Mouse (Mus musculus): ENCODE data around the gene Rgl2. TPM values are rescaled to one million over a fixed set of nuclear protein-coding genes. Genes with fewer than 3 reads are reported as not detected.
"Not testable (repeated sequence)": the region's sequence is repeated elsewhere in the genome, so short reads cannot be mapped to it uniquely, and the experiment has no call there.

The Rgl2 gene
- polyA plus RNA-seq, 1 experiment from 2014 or later, result 25.9 TPM

DNA sequence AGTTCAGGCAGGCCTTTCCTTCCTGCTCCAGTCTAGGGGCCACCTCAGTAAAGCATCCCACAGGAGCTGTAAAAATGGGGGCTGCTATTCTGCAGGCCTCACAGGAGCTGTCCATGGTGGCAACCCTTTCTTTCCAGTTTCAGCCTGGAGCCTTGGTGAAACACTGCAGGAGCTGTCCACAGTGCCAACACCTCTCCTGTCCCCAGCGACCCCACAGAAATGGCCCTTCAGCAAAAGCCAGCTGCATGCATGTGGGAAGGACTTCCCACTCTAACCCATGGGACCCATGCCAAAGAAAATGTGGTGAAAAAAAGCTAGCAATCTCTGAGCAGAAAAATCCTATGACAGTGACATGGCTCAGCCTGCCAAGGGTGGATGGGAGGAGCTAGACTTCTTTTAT lies 43.3 kb downstream of the Rgl2 start:
- peaks cover 1% of the 10 kb centered on the region for H3K27me3 ChIP-seq (replicated peaks; ENCODE audit: control insufficient read depth, insufficient read depth, low read length)
- no peak overlapping the region for H3K4me3 ChIP-seq (ENCODE audit: low read length)
- no peaks in the 10 kb centered on the region for H3K9me3 ChIP-seq (ENCODE audit: control insufficient read depth, low read length)
- ATAC-seq, result no peak
- H3K9ac ChIP-seq (ENCODE audit: low read depth, low read length), result no peak overlapping the region
- no peak overlapping the region for H3K27ac ChIP-seq (ENCODE audit: low read length)
- no peaks in the 10 kb centered on the region for H3K36me3 ChIP-seq (ENCODE audit: control insufficient read depth, insufficient read depth, low read length)
- no peaks in the 10 kb centered on the region for H3K4me1 ChIP-seq (ENCODE audit: control insufficient read depth, insufficient read depth, low read length)
- H3K4me2 ChIP-seq (ENCODE audit: low read depth, low read length), result no peak overlapping the region
- 0% methylated on average over 1 of the region's 1 CpGs for WGBS

GRCm38 (mm10) chr17:33973572-33973971 lies 44.2 kb downstream of the Rgl2 start:
- no peak overlapping the region for H3K4me2 ChIP-seq (ENCODE audit: low read depth, low read length)
- H3K9me3 ChIP-seq (ENCODE audit: control insufficient read depth, low read length), result no peaks in the 10 kb centered on the region
- no peak overlapping the region for H3K9ac ChIP-seq (ENCODE audit: low read depth, low read length)
- no peak overlapping the region for H3K27ac ChIP-seq (ENCODE audit: low read length)
- WGBS, result 61% methylated on average over 3 of the region's 3 CpGs
- H3K27me3 ChIP-seq (replicated peaks; ENCODE audit: control insufficient read depth, insufficient read depth, low read length), result peaks cover 10% of the 10 kb centered on the region
- H3K36me3 ChIP-seq (ENCODE audit: control insufficient read depth, insufficient read depth, low read length), result no peaks in the 10 kb centered on the region
- H3K4me3 ChIP-seq (ENCODE audit: low read length), result no peak overlapping the region
- no peak for ATAC-seq
- peaks cover 6% of the 10 kb centered on the region for H3K4me1 ChIP-seq (ENCODE audit: control insufficient read depth, insufficient read depth, low read length)

GRCm38 (mm10) chr17:33977861-33978557 lies 48.7 kb downstream of the Rgl2 start:
- WGBS, result 2% methylated on average over 57 of the region's 57 CpGs
- peak; percentile 11; the same call in 1 of the 2 replicates for ATAC-seq
- H3K4me3 ChIP-seq (ENCODE audit: low read length), result peak overlapping the region; percentile 56
- peak overlapping the region; percentile 63 for H3K27ac ChIP-seq (ENCODE audit: low read length)
- peaks cover 12% of the 10 kb centered on the region for H3K27me3 ChIP-seq (replicated peaks; ENCODE audit: control insufficient read depth, insufficient read depth, low read length)
- peak overlapping the region; percentile 74 for H3K4me2 ChIP-seq (ENCODE audit: low read depth, low read length)
- H3K36me3 ChIP-seq (ENCODE audit: control insufficient read depth, insufficient read depth, low read length), result no peaks in the 10 kb centered on the region
- H3K9me3 ChIP-seq (ENCODE audit: control insufficient read depth, low read length), result no peaks in the 10 kb centered on the region
- peaks cover 13% of the 10 kb centered on the region for H3K4me1 ChIP-seq (ENCODE audit: control insufficient read depth, insufficient read depth, low read length)
- H3K9ac ChIP-seq (ENCODE audit: low read depth, low read length), result peak overlapping the region; percentile 69

GRCm38 (mm10) chr17:33978631-33979031 lies 49.3 kb downstream of the Rgl2 start:
- no peaks in the 10 kb centered on the region for H3K9me3 ChIP-seq (ENCODE audit: control insufficient read depth, low read length)
- H3K4me3 ChIP-seq (ENCODE audit: low read length), result peak overlapping the region; percentile 56
- peak; percentile 94 for ATAC-seq
- H3K27ac ChIP-seq (ENCODE audit: low read length), result peak overlapping the region; percentile 73
- H3K27me3 ChIP-seq (replicated peaks; ENCODE audit: control insufficient read depth, insufficient read depth, low read length), result peaks cover 12% of the 10 kb centered on the region
- H3K4me2 ChIP-seq (ENCODE audit: low read depth, low read length), result peak overlapping the region; percentile 74
- H3K36me3 ChIP-seq (ENCODE audit: control insufficient read depth, insufficient read depth, low read length), result no peaks in the 10 kb centered on the region
- 0% methylated on average over 17 of the region's 17 CpGs for WGBS
- H3K9ac ChIP-seq (ENCODE audit: low read depth, low read length), result peak overlapping the region; percentile 69
- H3K4me1 ChIP-seq (ENCODE audit: control insufficient read depth, insufficient read depth, low read length), result peaks cover 15% of the 10 kb centered on the region

DNA sequence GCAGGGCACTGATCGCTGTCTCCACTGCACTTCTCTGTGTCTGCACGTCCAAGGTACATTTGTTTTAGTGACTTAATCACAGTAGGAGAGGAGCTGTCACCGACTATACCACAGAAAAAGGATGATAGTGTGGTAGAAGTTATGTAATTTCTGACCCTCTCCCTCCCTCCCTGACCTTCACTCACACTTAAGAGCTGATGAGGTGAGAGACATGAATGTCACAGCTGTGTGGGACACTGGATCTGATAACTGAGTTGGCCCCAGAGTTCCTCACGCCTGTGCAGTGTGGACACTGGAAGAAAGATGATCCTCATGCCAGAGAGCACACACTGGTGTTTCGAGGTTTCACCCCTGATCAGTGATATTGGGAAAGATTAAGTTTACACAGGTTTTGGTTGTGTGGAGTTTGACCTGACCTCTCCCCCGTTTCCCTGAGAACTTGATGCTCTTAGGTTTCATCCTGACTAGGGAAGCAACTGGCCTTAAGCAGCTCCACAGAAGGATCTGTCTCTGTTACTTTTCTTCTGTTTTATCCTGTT lies 50.2 kb downstream of the Rgl2 start:
- Histone ChIP-seq H3K4me1 (ENCODE audit: control insufficient read depth, insufficient read depth, low read length) (peaks cover 16% of the 10 kb centered on the region), H3K27ac (ENCODE audit: low read length) (peak overlapping the region; percentile 73), H3K27me3 (replicated peaks; ENCODE audit: control insufficient read depth, insufficient read depth, low read length) (peaks cover 12% of the 10 kb centered on the region), H3K4me3 (ENCODE audit: low read length) (no peak overlapping the region), H3K4me2 (ENCODE audit: low read depth, low read length) (peak overlapping the region; percentile 74; the same call in 1 of the 2 replicates), H3K9ac (ENCODE audit: low read depth, low read length) (peak overlapping the region; percentile 69; the same call in 1 of the 2 replicates), H3K36me3 (ENCODE audit: control insufficient read depth, insufficient read depth, low read length) (no peaks in the 10 kb centered on the region), H3K9me3 (ENCODE audit: control insufficient read depth, low read length) (no peaks in the 10 kb centered on the region)
- WGBS, result 71% methylated on average over 6 of the region's 6 CpGs
- ATAC-seq, result no peak

DNA sequence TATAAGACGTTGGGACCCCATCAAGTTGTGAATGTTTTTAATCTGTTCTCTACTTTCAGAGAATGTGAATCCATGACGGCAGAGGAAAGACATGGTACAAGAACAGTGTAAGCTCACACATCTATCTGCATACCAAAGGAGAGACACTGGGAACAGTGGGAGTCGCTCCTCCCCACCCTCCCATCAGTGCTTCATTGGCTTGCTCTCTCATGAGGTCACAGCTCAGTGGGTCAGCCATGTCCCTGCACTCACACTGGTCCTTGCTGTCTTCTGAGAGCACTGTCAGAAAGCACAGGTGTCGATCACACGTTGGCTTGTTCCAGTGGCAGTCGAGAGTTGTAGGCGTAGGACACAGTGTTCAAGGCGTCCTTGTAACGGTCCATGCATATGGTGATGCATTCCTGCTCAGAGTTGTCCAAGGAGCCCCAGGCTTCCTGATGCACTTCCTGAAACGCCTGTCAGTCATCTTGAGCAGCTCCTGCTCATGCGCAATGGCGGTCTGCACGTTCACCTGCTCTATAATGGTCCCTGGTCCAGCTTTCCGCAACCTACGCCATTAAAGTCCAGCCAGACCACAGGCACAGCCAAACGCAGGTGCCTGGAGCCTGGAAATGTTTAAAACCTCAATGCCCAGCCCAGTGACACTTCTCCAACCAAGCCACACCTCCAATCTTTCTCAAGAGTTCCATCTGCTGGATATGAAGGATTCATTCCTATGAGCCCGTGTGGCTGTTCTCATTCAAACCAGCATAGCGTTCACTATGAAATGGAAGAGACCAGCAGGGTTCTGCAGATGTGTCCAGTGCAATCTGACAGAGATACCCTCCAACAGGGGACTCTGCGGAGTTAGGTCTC lies 51.1 kb downstream of the Rgl2 start:
- WGBS, result 76% methylated on average over 19 of the region's 19 CpGs
- peaks cover 12% of the 10 kb centered on the region for H3K27me3 ChIP-seq (replicated peaks; ENCODE audit: control insufficient read depth, insufficient read depth, low read length)
- no peak for ATAC-seq
- H3K4me1 ChIP-seq (ENCODE audit: control insufficient read depth, insufficient read depth, low read length), result peaks cover 16% of the 10 kb centered on the region
- H3K9ac ChIP-seq (ENCODE audit: low read depth, low read length), result no peak overlapping the region
- H3K4me2 ChIP-seq (ENCODE audit: low read depth, low read length), result no peak overlapping the region
- no peaks in the 10 kb centered on the region for H3K9me3 ChIP-seq (ENCODE audit: control insufficient read depth, low read length)
- H3K4me3 ChIP-seq (ENCODE audit: low read length), result no peak overlapping the region
- no peaks in the 10 kb centered on the region for H3K36me3 ChIP-seq (ENCODE audit: control insufficient read depth, insufficient read depth, low read length)
- peak overlapping the region; percentile 41; the same call in 1 of the 2 replicates for H3K27ac ChIP-seq (ENCODE audit: low read length)

- not testable (repeated sequence) for H3K36me3 ChIP-seq (ENCODE audit: control insufficient read depth, insufficient read depth, low read length); H3K9me3 ChIP-seq (ENCODE audit: control insufficient read depth, low read length)
- ATAC-seq, result peak; percentile 76
- H3K27ac ChIP-seq (ENCODE audit: low read length), result peak overlapping the region; percentile 69
- H3K4me3 ChIP-seq (ENCODE audit: low read length), result peak overlapping the region; percentile 54
- H3K27me3 ChIP-seq (replicated peaks; ENCODE audit: control insufficient read depth, insufficient read depth, low read length), result peaks cover 12% of the 10 kb centered on the region
- H3K4me2 ChIP-seq (ENCODE audit: low read depth, low read length), result peak overlapping the region; percentile 67
- H3K4me1 ChIP-seq (ENCODE audit: control insufficient read depth, insufficient read depth, low read length), result peaks cover 16% of the 10 kb centered on the region
- H3K9ac ChIP-seq (ENCODE audit: low read depth, low read length), result peak overlapping the region; percentile 65
- WGBS, result under 1% methylated on average over 27 of the region's 27 CpGs
These were observed 52.0 kb downstream of the Rgl2 start for GRCm38 (mm10) chr17:33981192-33981909.

DNA sequence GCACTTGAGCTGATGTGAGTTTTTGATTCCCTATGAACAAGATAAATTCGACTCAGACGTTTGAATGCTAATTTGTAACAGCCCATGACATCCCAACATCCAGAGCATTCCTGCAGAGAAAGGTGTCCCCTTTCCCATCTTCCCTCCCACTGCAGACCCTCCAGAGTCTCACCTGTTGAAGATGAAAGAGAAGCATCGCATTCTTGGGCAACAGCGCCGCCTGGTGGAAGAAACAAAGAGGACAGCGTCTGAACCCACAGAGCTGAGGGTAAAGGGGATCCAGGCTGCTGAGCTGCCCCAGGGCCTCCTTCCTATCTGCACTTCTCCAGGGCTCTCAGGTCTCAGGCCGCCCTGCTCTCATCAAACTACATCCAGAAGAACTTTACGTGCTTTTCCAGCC lies 52.8 kb downstream of the Rgl2 start:
- H3K27ac ChIP-seq (ENCODE audit: low read length); H3K4me3 ChIP-seq (ENCODE audit: low read length); H3K9me3 ChIP-seq (ENCODE audit: control insufficient read depth, low read length); H3K9ac ChIP-seq (ENCODE audit: low read depth, low read length); H3K36me3 ChIP-seq (ENCODE audit: control insufficient read depth, insufficient read depth, low read length); ATAC-seq: not testable (repeated sequence)
- H3K4me2 ChIP-seq (ENCODE audit: low read depth, low read length), result peak overlapping the region; percentile 67; the same call in 1 of the 2 replicates
- peaks cover 16% of the 10 kb centered on the region for H3K4me1 ChIP-seq (ENCODE audit: control insufficient read depth, insufficient read depth, low read length)
- peaks cover 12% of the 10 kb centered on the region for H3K27me3 ChIP-seq (replicated peaks; ENCODE audit: control insufficient read depth, insufficient read depth, low read length)
- WGBS, result 8% methylated on average over 8 of the region's 8 CpGs

Measured in intestine, embryonic 16.5 days (tissue).